Mouse (Mus musculus) myocyte (in vitro differentiated cells): ENCODE data around the gene Hoxb9. TPM values are rescaled to one million over a fixed set of nuclear protein-coding genes. Genes with fewer than 3 reads are reported as not detected.

Experiments
- H3K27me3 ChIP-seq: one replicate; pipeline ENCODE4 v1.6.1; 2011; ENCODE audit not compliant: control insufficient read depth, insufficient read depth, insufficient read length
- H3K36me3 ChIP-seq: one replicate; pipeline ENCODE4 v1.6.1; 2011; ENCODE audit not compliant: control insufficient read depth, insufficient read depth
- H3K4me2 ChIP-seq: one replicate; pipeline ENCODE4 v1.6.1; 2011; ENCODE audit warnings: low read depth, control low read depth
- H3K4me3 ChIP-seq: one replicate; pipeline ENCODE4 v1.5.1; 2011; ENCODE audit warnings: mild to moderate bottlenecking, control low read depth, moderate library complexity
- H3K79me2 ChIP-seq: one replicate; pipeline ENCODE4 v1.6.1; 2011; ENCODE audit not compliant: control insufficient read depth, insufficient read depth
- H3ac ChIP-seq: one replicate; pipeline ENCODE4 v1.6.1; 2011; ENCODE audit not compliant: control insufficient read depth, insufficient read length
- CEBPB ChIP-seq: IDR thresholded peaks from 2 replicates; pipeline ENCODE4 v1.6.1; 2011; ENCODE audit warnings: mild to moderate bottlenecking, moderate library complexity; ENCODE audit not compliant: poor library complexity, insufficient read depth, severe bottlenecking
- E2F4 ChIP-seq: IDR thresholded peaks from one replicate; pipeline ENCODE4 v1.6.1; 2011; ENCODE audit warnings: mild to moderate bottlenecking, control low read depth, moderate library complexity; ENCODE audit not compliant: insufficient read depth
- MAX ChIP-seq: IDR thresholded peaks from one replicate; pipeline ENCODE4 v1.6.1; 2011; ENCODE audit warnings: low read depth, mild to moderate bottlenecking, control low read depth
- MYOD1 ChIP-seq, 3 experiments: IDR thresholded peaks; one replicate each; pipeline ENCODE4 v1.6.1; 2011; ENCODE audit warnings: control low read depth in 2 of 3, low read depth in 2 of 3, mild to moderate bottlenecking in 2 of 3, moderate library complexity in 1 of 3; ENCODE audit not compliant: insufficient read length in 2 of 3, control insufficient read depth in 1 of 3
- MYOG ChIP-seq, 3 experiments: IDR thresholded peaks; one replicate each; pipeline ENCODE4 v1.6.1; 2011; ENCODE audit warnings: control low read depth in 2 of 3, low read depth in 2 of 3, mild to moderate bottlenecking in 2 of 3; ENCODE audit not compliant: insufficient read length in 2 of 3, control insufficient read depth in 1 of 3, insufficient read depth in 1 of 3
- POLR2A ChIP-seq: IDR thresholded peaks from one replicate; pipeline ENCODE4 v1.6.1; 2011; ENCODE audit warnings: low read depth, mild to moderate bottlenecking, control low read depth, moderate library complexity; ENCODE audit not compliant: insufficient read length
- POLR2AphosphoS2 ChIP-seq: IDR thresholded peaks from one replicate; pipeline ENCODE4 v1.6.1; 2011; ENCODE audit warnings: low read depth, control low read depth; ENCODE audit not compliant: insufficient read length
- REST ChIP-seq: IDR thresholded peaks from one replicate; pipeline ENCODE4 v1.6.1; 2011; ENCODE audit warnings: mild to moderate bottlenecking, control low read depth, moderate library complexity; ENCODE audit not compliant: insufficient read depth, insufficient read length
- SRF ChIP-seq: IDR thresholded peaks from one replicate; pipeline ENCODE4 v1.6.1; 2011; ENCODE audit warnings: low read depth; ENCODE audit not compliant: control insufficient read depth, insufficient read length
- TCF12 ChIP-seq: IDR thresholded peaks from one replicate; pipeline ENCODE4 v1.6.1; 2011; ENCODE audit warnings: mild to moderate bottlenecking, control low read depth; ENCODE audit not compliant: poor library complexity, insufficient read depth, severe bottlenecking
- TCF3 ChIP-seq: IDR thresholded peaks from one replicate; pipeline ENCODE4 v1.6.1; 2011; ENCODE audit warnings: low read depth, control low read depth; ENCODE audit not compliant: insufficient read length
- USF1 ChIP-seq: IDR thresholded peaks from one replicate; pipeline ENCODE4 v1.6.1; 2011; ENCODE audit warnings: low read depth, mild to moderate bottlenecking, control low read depth, moderate library complexity
- polyA plus RNA-seq: library from polyadenylated mRNA; unstranded; fragments of >200 nt; fragmentation: generic; extraction: Trizol; gene quantifications from one replicate; pipeline ENCODE4 v1.2.1, GENCODE M21; 2012; ENCODE audit warnings: missing spikeins

Gene Hoxb9
- polyA plus RNA-seq, 1 experiment = 0.24 TPM

- Histone ChIP-seq H3K4me2 (no peak overlapping the region), H3K36me3 (no peaks in the 10 kb centered on the region), H3K27me3 (peaks cover 79% of the 10 kb centered on the region), H3K79me2 (no peaks in the 10 kb centered on the region), H3ac (no peak overlapping the region), H3K4me3 (no peak overlapping the region)
- no peak for TF ChIP-seq MYOD1 (IDR thresholded peaks at IDR 0.05; ENCODE audit: control insufficient read depth in 1 of 3, insufficient read length in 2 of 3, low read depth in 2 of 3)
- TF ChIP-seq MYOG (IDR thresholded peaks at IDR 0.05; ENCODE audit: control insufficient read depth in 1 of 3, insufficient read depth in 1 of 3, insufficient read length in 2 of 3, low read depth in 2 of 3) = no peak
- TF ChIP-seq CEBPB = no peak
- TF ChIP-seq E2F4 = no peak
- TF ChIP-seq POLR2AphosphoS2 = no peak
- TF ChIP-seq TCF12 = no peak
- no peak for TF ChIP-seq SRF
Measured at GRCm38 (mm10) chr11:96304381-96305195, 33.3 kb downstream of the Hoxb9 start.

DNA sequence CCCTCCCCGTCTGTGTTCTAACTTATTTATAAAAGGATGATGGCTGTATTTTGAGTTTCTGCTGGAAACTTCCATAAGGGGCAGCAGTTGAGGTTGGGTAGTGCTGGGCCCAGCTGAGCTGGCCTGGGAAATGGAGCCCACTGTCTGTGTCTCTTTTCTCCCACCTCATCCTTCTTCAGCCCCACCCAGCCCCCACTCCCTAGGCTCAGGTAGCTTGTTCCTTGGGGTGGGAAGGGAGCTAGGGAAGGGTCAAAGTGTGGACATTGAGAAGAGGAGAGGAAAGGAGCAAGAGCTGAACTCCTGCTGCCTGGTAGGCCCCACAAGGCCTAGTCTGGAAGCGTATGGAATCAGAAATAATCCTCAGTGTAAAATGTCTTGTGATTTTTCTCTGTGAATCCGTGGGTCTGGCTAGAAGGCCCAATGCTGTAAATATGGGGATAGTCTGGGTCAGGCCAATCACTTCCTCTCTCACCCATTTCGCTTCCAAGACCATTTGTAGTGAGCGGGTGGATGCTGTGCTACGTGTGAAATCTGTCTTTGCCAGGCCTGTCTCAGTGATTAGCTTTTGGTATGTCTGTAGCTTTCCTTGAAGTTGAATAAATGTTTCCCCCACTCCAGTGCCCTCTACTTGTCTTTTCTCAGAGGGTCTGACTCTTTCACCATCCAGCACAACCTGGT, 34.4 kb downstream of the Hoxb9 start:
- no peak overlapping the region for H3K4me2 ChIP-seq
- H3K36me3 ChIP-seq = no peaks in the 10 kb centered on the region
- no peak overlapping the region for H3ac ChIP-seq

DNA sequence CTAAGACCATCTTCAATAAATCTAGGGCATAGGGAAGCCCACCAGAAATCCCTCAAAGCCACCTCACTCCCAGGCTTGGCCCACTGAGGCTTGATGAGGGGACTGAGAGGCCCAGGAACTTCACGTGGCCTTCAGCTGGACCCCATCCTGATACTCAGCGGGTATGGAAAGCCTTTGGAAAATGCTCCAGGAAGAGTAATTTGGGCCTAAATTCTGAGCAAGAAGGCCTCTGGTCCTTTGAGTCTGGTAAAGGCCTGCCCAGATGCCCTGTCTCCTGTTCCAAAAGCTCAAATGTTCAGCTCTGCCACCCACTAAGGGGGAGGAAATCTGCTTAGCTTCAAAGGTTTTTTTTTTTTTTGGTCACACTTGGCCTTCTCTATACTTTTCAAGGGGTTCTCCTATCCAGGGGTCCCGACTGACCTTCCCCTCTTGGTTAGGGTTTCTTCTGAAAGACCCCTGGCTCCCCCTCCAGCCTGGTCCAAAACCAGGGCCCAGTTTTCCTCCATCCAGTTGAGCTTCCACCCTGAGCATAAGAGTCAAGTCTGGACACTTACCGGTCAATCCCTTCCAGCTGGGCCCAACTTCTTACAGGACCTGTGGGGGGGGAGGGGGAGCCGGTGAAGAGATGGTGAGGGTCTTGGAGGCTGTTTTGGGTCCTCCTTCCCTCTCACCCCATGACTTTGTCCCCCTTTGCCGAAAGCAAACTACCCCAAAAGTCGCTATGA, 35.1 kb downstream of the Hoxb9 start:
- Histone ChIP-seq H3K4me2 (no peak overlapping the region), H3K79me2 (no peaks in the 10 kb centered on the region), H3ac (no peak overlapping the region), H3K4me3 (no peak overlapping the region), H3K27me3 (peaks cover 72% of the 10 kb centered on the region), H3K36me3 (no peaks in the 10 kb centered on the region)
- TF ChIP-seq MAX (no peak), MYOG (IDR thresholded peaks at IDR 0.05; ENCODE audit: control insufficient read depth in 1 of 3, insufficient read depth in 1 of 3, insufficient read length in 2 of 3, low read depth in 2 of 3) (no peak), TCF3 (no peak), SRF (no peak)

More for the DNA sequence above, 34.4 kb downstream of the Hoxb9 start:
- peaks cover 72% of the 10 kb centered on the region for H3K27me3 ChIP-seq
- H3K79me2 ChIP-seq = no peaks in the 10 kb centered on the region
- TF ChIP-seq SRF (no peak), POLR2A (no peak), MYOD1 (IDR thresholded peaks at IDR 0.05; ENCODE audit: control insufficient read depth in 1 of 3, insufficient read length in 2 of 3, low read depth in 2 of 3) (no peak), TCF12 (no peak), POLR2AphosphoS2 (no peak), CEBPB (no peak), MAX (no peak)
- no peak overlapping the region for H3K4me3 ChIP-seq

DNA sequence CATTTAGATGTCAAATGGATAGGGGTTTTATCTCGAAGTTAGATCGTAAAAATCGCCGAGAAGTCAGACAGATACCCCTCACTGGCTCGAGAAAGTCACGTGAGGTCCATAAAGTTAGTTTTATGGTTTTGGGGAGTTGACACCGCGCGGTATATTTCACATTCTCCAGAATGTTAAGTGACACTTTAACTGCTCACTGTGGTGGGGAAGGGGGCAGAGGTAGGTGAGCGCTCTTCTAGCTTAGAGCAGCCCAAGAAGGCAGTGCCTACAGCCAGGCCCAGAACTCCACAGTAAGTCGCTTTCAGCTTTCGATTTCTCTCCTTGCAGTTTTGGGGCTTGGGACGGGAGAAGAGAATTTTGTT, 35.6 kb downstream of the Hoxb9 start:
- Histone ChIP-seq H3K27me3 (peaks cover 68% of the 10 kb centered on the region), H3K4me2 (no peak overlapping the region), H3K4me3 (no peak overlapping the region), H3K79me2 (no peaks in the 10 kb centered on the region), H3ac (no peak overlapping the region), H3K36me3 (no peaks in the 10 kb centered on the region)
- TF ChIP-seq REST = no peak
- TF ChIP-seq MYOG (IDR thresholded peaks at IDR 0.05; ENCODE audit: control insufficient read depth in 1 of 3, insufficient read depth in 1 of 3, insufficient read length in 2 of 3, low read depth in 2 of 3) = no peak
- no peak for TF ChIP-seq SRF
- TF ChIP-seq POLR2AphosphoS2 = no peak
- TF ChIP-seq TCF3 = no peak
- no peak for TF ChIP-seq MYOD1 (IDR thresholded peaks at IDR 0.05; ENCODE audit: control insufficient read depth in 1 of 3, insufficient read length in 2 of 3, low read depth in 2 of 3)
- no peak for TF ChIP-seq CEBPB
- TF ChIP-seq POLR2A = no peak
- no peak for TF ChIP-seq E2F4
- no peak for TF ChIP-seq TCF12
- no peak for TF ChIP-seq MAX
- no peak for TF ChIP-seq USF1
